Mouse (Mus musculus) heart, postnatal 0 days (tissue): ENCODE measurements around the gene Actr5. TPM values are rescaled to one million over a fixed set of nuclear protein-coding genes. Genes with fewer than 3 reads are reported as not detected.
A peak's percentile ranks its signal among the peaks of the same experiment; 100 is the strongest.

Source experiments
- ATAC-seq: fragments of 200-750 bp; cut with Nextera tagmentation; 2 replicates; pipeline ENCODE4 v1.8.0; 2017; ENCODE audit warnings: low read depth, moderate number of reproducible peaks, moderate library complexity; ENCODE audit not compliant: insufficient read depth
- DNase-seq: peaks from one replicate; pipeline ENCODE4 v3.0.0-alpha.2; 2016; ENCODE audit warnings: low spot score
- H3K27ac ChIP-seq: fragments of 300-500 bp; sonication (generic); 2 replicates; pipeline ENCODE4 v1.5.1; 2014; ENCODE audit warnings: low read depth, mild to moderate bottlenecking
- H3K27me3 ChIP-seq: fragments of 300-500 bp; sonication (generic); 2 replicates; pipeline ENCODE4 v1.6.1; 2014; ENCODE audit warnings: low read length, mixed read lengths; ENCODE audit not compliant: control insufficient read depth, insufficient read depth
- H3K36me3 ChIP-seq: fragments of 300-500 bp; sonication (generic); replicated peaks from 2 replicates; pipeline ENCODE4 v1.6.1; 2014; ENCODE audit warnings: low read length, mixed read lengths; ENCODE audit not compliant: control insufficient read depth, insufficient read depth
- H3K4me1 ChIP-seq: fragments of 300-500 bp; sonication (generic); 2 replicates; pipeline ENCODE4 v1.6.1; 2014; ENCODE audit warnings: antibody characterized with exemption; ENCODE audit not compliant: control insufficient read depth, insufficient read depth
- H3K4me2 ChIP-seq: fragments of 300-500 bp; sonication (generic); 2 replicates; pipeline ENCODE4 v1.6.1; 2014; ENCODE audit warnings: low read depth, mild to moderate bottlenecking, low read length, moderate library complexity
- H3K4me3 ChIP-seq: fragments of 300-500 bp; sonication (generic); 2 replicates; pipeline ENCODE4 v1.5.1; 2014; ENCODE audit warnings: low read depth, low read length
- H3K9ac ChIP-seq: fragments of 300-500 bp; sonication (generic); replicated peaks from 2 replicates; pipeline ENCODE4 v1.6.1; 2014; ENCODE audit warnings: low read depth, low read length, mixed read lengths
- H3K9me3 ChIP-seq: fragments of 300-500 bp; sonication (generic); replicated peaks from 2 replicates; pipeline ENCODE4 v1.6.1; 2016; ENCODE audit warnings: low read length; ENCODE audit not compliant: control insufficient read depth
- CTCF ChIP-seq: IDR thresholded peaks from 2 replicates; pipeline ENCODE4 v1.5.1; 2016; ENCODE audit warnings: antibody characterized with exemption, control low read depth, low read depth
- EP300 ChIP-seq: IDR thresholded peaks from 2 replicates; pipeline ENCODE4 v1.6.1; 2016; ENCODE audit warnings: antibody characterized with exemption, low read depth
- WGBS: fragments of 180-500 bp; shearing (Covaris S2); extraction: QIAGEN DNeasy Blood & Tissue Kit; methylation state at CpG from one replicate; pipeline ENCODE4 v1.1.7; 2014; 5-methylcytosine and 5-hydroxymethylcytosine counted together
- polyA plus RNA-seq: library from polyadenylated mRNA; unstranded; fragments of >200 nt; fragmentation: Nextera tagmentation; extraction: Ambion mirVana; gene quantifications from 2 replicates; pipeline ENCODE4 v1.2.1, GENCODE M21; 2015
- total RNA-seq: library from RNA; depleted of rRNA; stranded (reverse); fragments of >200 nt; gene quantifications from 2 replicates; pipeline ENCODE4 v1.2.3, GENCODE M21; 2014; ENCODE audit warnings: low replicate concordance

Actr5 gene
- total and polyA plus RNA-seq, 2 experiments from 2014 or later, result 3.8 to 10.8 TPM

GRCm38 (mm10) chr2:158615161-158615680 lies 9.5 kb upstream of the Actr5 start:
- Histone ChIP-seq H3K9ac (no peak overlapping the region), H3K4me2 (0 out of 2 replicates have a peak overlapping the region, but pooled peaks have one; percentile 8), H3K36me3 (no peaks in the 10 kb centered on the region), H3K27me3 (peaks cover 95% of the 10 kb centered on the region), H3K4me3 (0 out of 2 replicates have a peak overlapping the region, but pooled peaks have one; percentile 2), H3K27ac (no peak overlapping the region), H3K9me3 (no peaks in the 10 kb centered on the region), H3K4me1 (no peaks in the 10 kb centered on the region)
- WGBS, result 3% methylated on average over 24 of the region's 24 CpGs
- ATAC-seq, result no peak
- DNase-seq, result no peak
- no peak for TF ChIP-seq EP300
- no peak for TF ChIP-seq CTCF

GRCm38 (mm10) chr2:158615702-158616101 lies 9.0 kb upstream of the Actr5 start:
- TF ChIP-seq EP300 (no peak), CTCF (no peak)
- Histone ChIP-seq H3K4me2 (no peak overlapping the region), H3K36me3 (no peaks in the 10 kb centered on the region), H3K4me3 (no peak overlapping the region), H3K9me3 (no peaks in the 10 kb centered on the region), H3K4me1 (no peaks in the 10 kb centered on the region), H3K27me3 (peaks cover 93% of the 10 kb centered on the region), H3K27ac (no peak overlapping the region), H3K9ac (no peak overlapping the region)
- WGBS, result 5% methylated on average over 13 of the region's 13 CpGs
- ATAC-seq, result no peak
- no peak for DNase-seq

GRCm38 (mm10) chr2:158616296-158616695 lies 8.4 kb upstream of the Actr5 start:
- H3K9ac ChIP-seq, result no peak overlapping the region
- no peak for TF ChIP-seq CTCF
- no peaks in the 10 kb centered on the region for H3K4me1 ChIP-seq
- no peak for ATAC-seq
- 2% methylated on average over 12 of the region's 12 CpGs for whole genome bisulfite sequencing
- no peak overlapping the region for H3K4me3 ChIP-seq
- no peak overlapping the region for H3K27ac ChIP-seq
- no peaks in the 10 kb centered on the region for H3K9me3 ChIP-seq
- DNase-seq, result no peak
- no peak overlapping the region for H3K4me2 ChIP-seq
- no peaks in the 10 kb centered on the region for H3K36me3 ChIP-seq
- peaks cover 90% of the 10 kb centered on the region for H3K27me3 ChIP-seq

- Histone ChIP-seq H3K4me2 (no peak overlapping the region), H3K9ac (no peak overlapping the region), H3K27ac (no peak overlapping the region), H3K4me3 (no peak overlapping the region), H3K36me3 (no peaks in the 10 kb centered on the region), H3K4me1 (no peaks in the 10 kb centered on the region), H3K9me3 (no peaks in the 10 kb centered on the region), H3K27me3 (peaks cover 85% of the 10 kb centered on the region)
- no peak for DNase-seq
- ATAC-seq, result no peak
- no peak for TF ChIP-seq CTCF
- no peak for TF ChIP-seq EP300
- 6% methylated on average over 11 of the region's 11 CpGs for WGBS
Measured at GRCm38 (mm10) chr2:158616790-158617189, 7.9 kb upstream of the Actr5 start.

- no peak for TF ChIP-seq EP300
- TF ChIP-seq CTCF, result no peak
- Histone ChIP-seq H3K27ac (peak overlapping the region; percentile 88), H3K27me3 (peaks cover 6% of the 10 kb centered on the region), H3K36me3 (peaks cover 34% of the 10 kb centered on the region), H3K9me3 (no peaks in the 10 kb centered on the region), H3K9ac (peak overlapping the region; percentile 85), H3K4me2 (peak overlapping the region; percentile 86), H3K4me1 (peaks cover 4% of the 10 kb centered on the region; the same call in 1 of the 2 replicates), H3K4me3 (peak overlapping the region; percentile 95)
- ATAC-seq, result peak; percentile 38; the same call in 1 of the 2 replicates
- no peak for DNase-seq
- WGBS, result under 1% methylated on average over 44 of the region's 44 CpGs
Measured at GRCm38 (mm10) chr2:158625231-158625630, 543 bp downstream of the Actr5 start.

- 31% methylated on average over 8 of the region's 8 CpGs for WGBS
- Histone ChIP-seq H3K4me1 (peaks cover 4% of the 10 kb centered on the region; the same call in 1 of the 2 replicates), H3K36me3 (peaks cover 39% of the 10 kb centered on the region), H3K9ac (peak overlapping the region; percentile 85), H3K4me3 (peak overlapping the region; percentile 95), H3K4me2 (peak overlapping the region; percentile 86), H3K27ac (no peak overlapping the region), H3K9me3 (no peaks in the 10 kb centered on the region), H3K27me3 (peaks cover 2% of the 10 kb centered on the region; the same call in 1 of the 2 replicates)
- TF ChIP-seq CTCF, result no peak
- TF ChIP-seq EP300, result no peak
- ATAC-seq, result no peak
- DNase-seq, result no peak
Measured at GRCm38 (mm10) chr2:158625697-158626096, 1.0 kb downstream of the Actr5 start.
